In genomic region chr9:21409592-21410317, GRCm38 (mm10) we compare ENCODE assay signal across 9 mouse cellular contexts. TPM values are rescaled to one million over a fixed set of nuclear protein-coding genes. Genes with fewer than 3 reads are reported as not detected.
DNase-seq lines count a peak whose midpoint lies in the region; ATAC-seq and TF ChIP-seq lines count a peak whose summit lies in the region.
"Had no signal": no experiment of that assay in that cellular context is flagged by ENCODE, and none has a peak within 500 bp of the region (broad histone marks: within the 10 kb centered on the region; RNA-seq: fewer than 3 reads in every experiment).

No protein-coding gene starts in this region.

- no peak overlapping the region for H3K27ac ChIP-seq in cortical plate, adult 2 months (ENCODE audit: insufficient read depth, low read length)
- H3K27ac ChIP-seq in liver, postnatal 0 days (ENCODE audit: low read depth): no peak overlapping the region
- H3K27ac ChIP-seq: heart, embryonic 15.5 days had no signal

- H3K4me2 ChIP-seq in liver, postnatal 0 days (ENCODE audit: low read depth, low read length): no peak overlapping the region
- H3K4me2 ChIP-seq: heart, embryonic 15.5 days had no signal

- H3K4me3 ChIP-seq in cortical plate, adult 2 months (ENCODE audit: insufficient read depth, low read length): no peak overlapping the region
- H3K4me3 ChIP-seq in liver, postnatal 0 days (ENCODE audit: low read depth, low read length): no peak overlapping the region
- H3K4me3 ChIP-seq: heart, embryonic 15.5 days had no signal

- ATAC-seq in liver, postnatal 0 days: no peak

- no peaks in the 10 kb centered on the region for H3K27me3 ChIP-seq in liver, postnatal 0 days (ENCODE audit: insufficient read depth, low read length)
- H3K27me3 ChIP-seq: heart, embryonic 15.5 days had no signal

- TF ChIP-seq CTCF in cortical plate, adult 2 months (IDR thresholded peaks at IDR 0.05; ENCODE audit: extremely low read depth, insufficient read depth, low read length): peak; percentile 87
- TF ChIP-seq CTCF in liver, postnatal 0 days (IDR thresholded peaks at IDR 0.05; ENCODE audit: low read depth): peak; percentile 88

- no peak for TF ChIP-seq EP300 in liver, postnatal 0 days (IDR thresholded peaks at IDR 0.05; ENCODE audit: low read depth)

- WGBS in liver, postnatal 0 days (ENCODE audit: insufficient replicate concordance): 31% methylated on average over 9 of the region's 9 CpGs

- intact Hi-C loops in gastrocnemius, postnatal 14 days (cut with DNase I; ENCODE audit: low total_unique reads): loop anchor here (5.0 kb wide), 2 partner anchors 37 to 97 kb away; partner anchors contain the start of gene Ap1m2

- no peak overlapping the region for H3K9ac ChIP-seq in liver, postnatal 0 days (replicated peaks)
- H3K9ac ChIP-seq: heart, embryonic 15.5 days had no signal

- DNase-seq in CD4-positive, CD25-positive, alpha-beta regulatory T cell, adult 2 months (ENCODE audit: low read depth, low spot score): peak; percentile 91
- peak; percentile 84 to 87 for DNase-seq in adrenal gland, adult 18-20 months (ENCODE audit: low spot score in 2 of 2)
- DNase-seq in gastrocnemius, postnatal 14 days: peak; percentile 81
- DNase-seq in kidney, postnatal 10 days: peak; percentile 91
- peak; percentile 89 for DNase-seq in liver, postnatal 0 days
- peak; percentile 42 for DNase-seq in ovary, adult 18-20 months (ENCODE audit: low spot score)
- peak; percentile 45 to 83 for DNase-seq in thymus, postnatal 10 days (ENCODE audit: low spot score in 2 of 2)

- no peaks in the 10 kb centered on the region for H3K9me3 ChIP-seq in liver, postnatal 0 days (ENCODE audit: low read length)
- H3K9me3 ChIP-seq: heart, embryonic 15.5 days had no signal

- TF ChIP-seq POLR2A in cortical plate, adult 2 months (IDR thresholded peaks at IDR 0.05; ENCODE audit: extremely low read depth, insufficient read depth, low read length): no peak

- no peaks in the 10 kb centered on the region for H3K4me1 ChIP-seq in cortical plate, adult 2 months (ENCODE audit: control insufficient read depth, insufficient read depth, low read length)
- H3K4me1 ChIP-seq in liver, postnatal 0 days (ENCODE audit: insufficient read depth): peaks cover 17% of the 10 kb centered on the region

- peaks cover 20% of the 10 kb centered on the region for H3K36me3 ChIP-seq in liver, postnatal 0 days (replicated peaks; ENCODE audit: insufficient read depth, low read length)

RNA-seq across cellular contexts. Expression of gene Qtrt1, which starts 1.9 kb away (rescaled TPM):
- total RNA-seq in adrenal gland, adult 18-20 months (2021): 10 to 100 TPM; 15.6 to 18.5 TPM
- 42.5 and 43.8 TPM in 2 replicates for polyA plus RNA-seq in cortical plate, adult 2 months (2012; rRNA removed)
- total RNA-seq in gastrocnemius, postnatal 14 days (2021): 1 to 10 TPM; 5.5 to 8.1 TPM
- 11.3 and 13.7 TPM in 2 replicates for polyA plus RNA-seq in liver, postnatal 0 days (2015; fragmentation: Nextera tagmentation; extraction: Ambion mirVana)

RNA-seq across cellular contexts. Expression of gene Dnm2, which starts 15.0 kb away (rescaled TPM):
- 100 to 1,000 TPM in 1 of 2 experiments, 10 to 100 TPM in 1; 88.5 to 112 TPM for total RNA-seq in adrenal gland, adult 18-20 months (2021)
- 60.8 and 67.9 TPM in 2 replicates for polyA plus RNA-seq in cortical plate, adult 2 months (2012; rRNA removed)
- 10 to 100 TPM; 47.8 to 48.0 TPM for total RNA-seq in gastrocnemius, postnatal 14 days (2021)
- 29.5 and 35.2 TPM in 2 replicates for polyA plus RNA-seq in liver, postnatal 0 days (2015; fragmentation: Nextera tagmentation; extraction: Ambion mirVana)

RNA-seq across cellular contexts. Expression of gene Ilf3, which starts 42.1 kb away (rescaled TPM):
- total RNA-seq in adrenal gland, adult 18-20 months (2021): 10 to 100 TPM; 56.5 to 59.6 TPM
- 71.3 and 76.2 TPM in 2 replicates for polyA plus RNA-seq in cortical plate, adult 2 months (2012; rRNA removed)
- 10 to 100 TPM; 22.3 to 28.5 TPM for total RNA-seq in gastrocnemius, postnatal 14 days (2021)
- 19.1 and 23.5 TPM in 2 replicates for polyA plus RNA-seq in liver, postnatal 0 days (2015; fragmentation: Nextera tagmentation; extraction: Ambion mirVana)
